Mouse (Mus musculus): ENCODE results near the gene Tnfrsf14.

- TF ChIP-seq CTCF (IDR thresholded peaks at IDR 0.05; ENCODE audit: extremely low read depth, insufficient read length, insufficient replicate concordance, low read depth, low read length): no peak
- no peak for TF ChIP-seq POLR2A (IDR thresholded peaks at IDR 0.05; ENCODE audit: low read depth, low read length)
Measured at GRCm38 (mm10) chr4:154956604-154957003, 28.2 kb upstream of the Tnfrsf14 start.
